Mouse (Mus musculus): ENCODE data around the gene Slc52a3. TPM values are rescaled to one million over a fixed set of nuclear protein-coding genes. Genes with fewer than 3 reads are reported as not detected.

Gene Slc52a3
- polyA plus RNA-seq, 1 experiment = 274 TPM

- H3K36me3 ChIP-seq (ENCODE audit: control insufficient read depth, insufficient read depth, low read length) = no peaks in the 10 kb centered on the region
These were observed 25.7 kb downstream of the Slc52a3 start for GRCm38 (mm10) chr2:152022022-152022421.

GRCm38 (mm10) chr2:152024883-152025422 lies 28.6 kb downstream of the Slc52a3 start:
- TF ChIP-seq CTCF (IDR thresholded peaks at IDR 0.05; ENCODE audit: extremely low read depth, insufficient read length, insufficient replicate concordance, low read depth, low read length) (no peak), POLR2A (IDR thresholded peaks at IDR 0.05; ENCODE audit: low read depth, low read length) (no peak)
- H3K27ac ChIP-seq (ENCODE audit: insufficient read depth, low read depth, low read length) = no peak overlapping the region
- peaks cover 7% of the 10 kb centered on the region; the same call in 1 of the 2 replicates for H3K4me1 ChIP-seq (ENCODE audit: control insufficient read depth, insufficient read depth, insufficient read length, low read length)
- 36% methylated on average over 11 of the region's 11 CpGs for WGBS
- H3K4me3 ChIP-seq (ENCODE audit: low read depth, low read length) = no peak overlapping the region
- H3K27me3 ChIP-seq (ENCODE audit: control insufficient read depth, insufficient read depth, low read length) = 0 out of 2 replicates have a peak, but pooled peaks cover 2% of the 10 kb centered on the region
- no peaks in the 10 kb centered on the region for H3K36me3 ChIP-seq (ENCODE audit: control insufficient read depth, insufficient read depth, low read length)

More at GRCm38 (mm10) chr2:152022022-152022421, 25.7 kb downstream of the Slc52a3 start:
- Histone ChIP-seq H3K27me3 (ENCODE audit: control insufficient read depth, insufficient read depth, low read length) (no peaks in the 10 kb centered on the region), H3K27ac (ENCODE audit: insufficient read depth, low read depth, low read length) (no peak overlapping the region), H3K4me3 (ENCODE audit: low read depth, low read length) (no peak overlapping the region), H3K4me1 (ENCODE audit: control insufficient read depth, insufficient read depth, insufficient read length, low read length) (peaks cover 3% of the 10 kb centered on the region; the same call in 1 of the 2 replicates)
- TF ChIP-seq CTCF (IDR thresholded peaks at IDR 0.05; ENCODE audit: extremely low read depth, insufficient read length, insufficient replicate concordance, low read depth, low read length) = no peak

- Histone ChIP-seq H3K27ac (ENCODE audit: insufficient read depth, low read depth, low read length) (no peak overlapping the region), H3K4me3 (ENCODE audit: low read depth, low read length) (peak overlapping the region; percentile 78), H3K36me3 (ENCODE audit: control insufficient read depth, insufficient read depth, low read length) (no peaks in the 10 kb centered on the region), H3K4me1 (ENCODE audit: control insufficient read depth, insufficient read depth, insufficient read length, low read length) (peaks cover 4% of the 10 kb centered on the region; the same call in 1 of the 2 replicates), H3K27me3 (ENCODE audit: control insufficient read depth, insufficient read depth, low read length) (0 out of 2 replicates have a peak, but pooled peaks cover 2% of the 10 kb centered on the region)
- WGBS = 4% methylated on average over 54 of the region's 54 CpGs
- TF ChIP-seq POLR2A (IDR thresholded peaks at IDR 0.05; ENCODE audit: low read depth, low read length) (no peak), CTCF (IDR thresholded peaks at IDR 0.05; ENCODE audit: extremely low read depth, insufficient read length, insufficient replicate concordance, low read depth, low read length) (peak; percentile 93)
These were observed 33.2 kb downstream of the Slc52a3 start for GRCm38 (mm10) chr2:152029252-152030082.

- no peaks in the 10 kb centered on the region for H3K36me3 ChIP-seq (ENCODE audit: control insufficient read depth, insufficient read depth, low read length)
- H3K27me3 ChIP-seq (ENCODE audit: control insufficient read depth, insufficient read depth, low read length) = 0 out of 2 replicates have a peak, but pooled peaks cover 2% of the 10 kb centered on the region
- WGBS = 69% methylated on average over 5 of the region's 5 CpGs
- no peak overlapping the region for H3K27ac ChIP-seq (ENCODE audit: insufficient read depth, low read depth, low read length)
- peaks cover 4% of the 10 kb centered on the region; the same call in 1 of the 2 replicates for H3K4me1 ChIP-seq (ENCODE audit: control insufficient read depth, insufficient read depth, insufficient read length, low read length)
- TF ChIP-seq POLR2A (IDR thresholded peaks at IDR 0.05; ENCODE audit: low read depth, low read length) = no peak
- no peak for TF ChIP-seq CTCF (IDR thresholded peaks at IDR 0.05; ENCODE audit: extremely low read depth, insufficient read length, insufficient replicate concordance, low read depth, low read length)
- no peak overlapping the region for H3K4me3 ChIP-seq (ENCODE audit: low read depth, low read length)
These were observed 34.7 kb downstream of the Slc52a3 start for GRCm38 (mm10) chr2:152030986-152031385.

GRCm38 (mm10) chr2:152040101-152040500 lies 43.8 kb downstream of the Slc52a3 start:
- no peak overlapping the region for H3K4me3 ChIP-seq (ENCODE audit: low read depth, low read length)
- H3K27me3 ChIP-seq (ENCODE audit: control insufficient read depth, insufficient read depth, low read length) = no peaks in the 10 kb centered on the region
- no peaks in the 10 kb centered on the region for H3K36me3 ChIP-seq (ENCODE audit: control insufficient read depth, insufficient read depth, low read length)
- TF ChIP-seq POLR2A (IDR thresholded peaks at IDR 0.05; ENCODE audit: low read depth, low read length) (no peak), CTCF (IDR thresholded peaks at IDR 0.05; ENCODE audit: extremely low read depth, insufficient read length, insufficient replicate concordance, low read depth, low read length) (no peak)
- H3K27ac ChIP-seq (ENCODE audit: insufficient read depth, low read depth, low read length) = no peak overlapping the region
- no peaks in the 10 kb centered on the region for H3K4me1 ChIP-seq (ENCODE audit: control insufficient read depth, insufficient read depth, insufficient read length, low read length)

GRCm38 (mm10) chr2:152047116-152048002 lies 51.0 kb downstream of the Slc52a3 start:
- no peaks in the 10 kb centered on the region for H3K36me3 ChIP-seq (ENCODE audit: control insufficient read depth, insufficient read depth, low read length)
- H3K27ac ChIP-seq (ENCODE audit: insufficient read depth, low read depth, low read length) = no peak overlapping the region
- H3K27me3 ChIP-seq (ENCODE audit: control insufficient read depth, insufficient read depth, low read length) = peaks cover 29% of the 10 kb centered on the region
- WGBS = 15% methylated on average over 25 of the region's 25 CpGs
- H3K4me1 ChIP-seq (ENCODE audit: control insufficient read depth, insufficient read depth, insufficient read length, low read length) = peaks cover 11% of the 10 kb centered on the region
- no peak overlapping the region for H3K4me3 ChIP-seq (ENCODE audit: low read depth, low read length)
- TF ChIP-seq POLR2A (IDR thresholded peaks at IDR 0.05; ENCODE audit: low read depth, low read length) (no peak), CTCF (IDR thresholded peaks at IDR 0.05; ENCODE audit: extremely low read depth, insufficient read length, insufficient replicate concordance, low read depth, low read length) (no peak)
